Mouse (Mus musculus) cortical plate, adult 2 months (tissue): ENCODE results near the gene Pygo1. TPM values are rescaled to one million over a fixed set of nuclear protein-coding genes. Genes with fewer than 3 reads are reported as not detected.

Experiments used
- H3K27ac ChIP-seq: fragments of 200-500 bp; 2 replicates; pipeline ENCODE4 v1.5.1; 2012; ENCODE audit warnings: low read length, control low read depth, inconsistent platforms; ENCODE audit not compliant: insufficient read depth
- H3K4me1 ChIP-seq: fragments of 200-500 bp; 2 replicates; pipeline ENCODE4 v1.6.1; 2011; ENCODE audit warnings: low read length; ENCODE audit not compliant: control insufficient read depth, insufficient read depth
- H3K4me3 ChIP-seq: fragments of 200-500 bp; 2 replicates; pipeline ENCODE4 v1.5.1; 2011; ENCODE audit warnings: mild to moderate bottlenecking, low read length, control low read depth; ENCODE audit not compliant: insufficient read depth
- CTCF ChIP-seq: fragments of 200-500 bp; IDR thresholded peaks from 2 replicates; pipeline ENCODE4 v1.5.1; 2011; ENCODE audit warnings: mild to moderate bottlenecking, control low read depth, low read length; ENCODE audit not compliant: insufficient read depth; ENCODE audit errors: extremely low read depth
- POLR2A ChIP-seq: fragments of 200-500 bp; IDR thresholded peaks from 2 replicates; pipeline ENCODE4 v1.6.1; 2011; ENCODE audit warnings: mild to moderate bottlenecking, low read length, control low read depth; ENCODE audit not compliant: insufficient read depth; ENCODE audit errors: extremely low read depth
- polyA plus RNA-seq: library from polyadenylated mRNA; depleted of rRNA; stranded (reverse); fragments of >200 nt; gene quantifications from 2 replicates; pipeline ENCODE4 v1.2.3, GENCODE M21; 2012; rRNA removed

Pygo1 gene
- polyA plus RNA-seq = 7.7 and 8.5 TPM in 2 replicates

DNA sequence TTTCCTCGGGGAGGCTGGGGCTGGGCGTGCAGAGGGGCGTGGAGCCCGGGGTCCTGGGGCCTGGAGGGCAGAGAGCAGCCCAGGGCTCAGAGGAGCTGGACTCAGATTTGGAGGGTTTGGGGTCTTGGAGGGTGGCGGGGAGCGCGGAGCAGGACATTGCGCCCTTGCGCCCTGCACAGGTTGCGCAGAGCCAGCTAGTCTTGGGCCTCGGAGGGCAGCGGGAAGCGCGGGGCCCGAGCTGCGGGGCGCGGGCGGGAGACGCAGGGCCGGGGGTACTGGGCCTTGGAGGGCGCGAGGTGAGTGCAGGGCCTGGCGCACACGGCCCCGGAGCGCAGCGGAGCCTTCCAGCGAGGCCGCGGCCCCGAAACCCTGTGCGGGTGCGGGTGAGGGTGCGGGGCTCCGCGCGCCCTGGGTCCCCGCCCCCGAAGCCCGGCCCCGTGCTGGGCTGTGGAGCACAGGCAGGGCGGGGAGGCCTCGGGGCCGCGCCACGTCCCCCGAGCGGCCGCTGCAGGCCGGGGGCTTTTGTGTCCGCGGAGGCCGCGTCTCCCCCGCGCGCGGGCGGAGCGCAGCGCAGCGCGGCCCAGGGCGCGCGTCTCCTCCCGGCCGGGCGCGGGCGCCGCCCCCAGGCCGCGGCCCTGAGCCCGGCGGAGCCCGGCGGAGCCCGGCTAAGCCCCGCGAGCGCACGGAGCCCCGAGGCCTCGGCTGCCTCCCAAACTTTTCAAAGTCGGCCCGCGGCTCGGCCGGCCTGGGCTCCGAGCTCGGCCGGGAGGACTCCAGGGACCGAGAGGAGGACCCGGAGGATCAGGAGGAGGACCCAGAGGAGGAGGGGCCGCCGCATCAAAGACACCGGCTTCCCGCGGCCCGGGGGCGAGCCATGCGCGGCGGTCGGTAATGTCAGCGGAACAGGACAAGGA, at the start of gene Pygo1:
TSS of gene Pygo1 (plus strand) at position 625 of the 914 bp plus-strand sequence.
- TF ChIP-seq CTCF (no peak), POLR2A (no peak)
- Histone ChIP-seq H3K4me3 (peak within 1 kb of the TSS; percentile 88), H3K4me1 (no peaks in the 10 kb centered on the region), H3K27ac (peak within 1 kb of the TSS; percentile 79)

DNA sequence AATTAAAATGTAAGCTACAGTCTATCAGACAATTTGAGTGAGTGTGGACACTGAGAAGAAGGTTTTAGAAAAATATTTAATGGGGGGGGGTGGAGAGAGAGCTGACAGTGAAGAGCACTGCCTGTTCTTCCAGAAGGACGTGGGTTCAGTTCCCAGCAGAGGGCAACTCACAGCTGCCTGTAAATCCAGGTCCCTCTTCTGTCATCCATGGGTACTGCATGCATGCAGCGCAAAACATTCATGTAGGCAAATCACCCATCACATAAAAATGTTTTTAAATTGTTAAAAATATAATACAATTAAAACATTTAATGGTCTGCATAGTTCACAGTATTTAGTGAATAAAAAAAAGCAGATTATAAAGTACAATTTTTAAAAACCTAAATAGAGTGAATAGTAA, 49.6 kb upstream of the Pygo1 start:
- no peak overlapping the region for H3K27ac ChIP-seq
- H3K4me3 ChIP-seq = no peak overlapping the region
- TF ChIP-seq CTCF = 0 out of 2 replicates have a peak, but pooled peaks have one; percentile 8
- no peak for TF ChIP-seq POLR2A
- no peaks in the 10 kb centered on the region for H3K4me1 ChIP-seq

DNA sequence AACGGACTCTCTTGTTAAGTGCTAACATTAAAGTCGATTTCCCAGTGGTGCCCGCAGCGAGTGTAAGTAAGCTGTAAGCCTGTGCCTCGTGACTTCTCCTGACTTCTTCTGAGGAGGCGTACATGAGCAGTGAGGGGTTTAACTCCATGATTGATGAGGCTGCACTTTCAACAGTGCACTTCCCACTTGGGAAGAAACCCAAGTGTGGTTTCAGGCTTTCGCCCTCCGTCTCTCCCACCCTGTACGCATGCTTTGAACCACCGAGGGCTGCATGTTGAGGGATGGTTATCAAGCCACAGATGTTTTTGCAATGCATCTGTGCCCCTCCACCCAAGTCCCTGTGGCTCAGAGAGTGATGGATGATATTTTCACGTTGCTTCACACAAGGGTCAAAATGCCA, 47.5 kb upstream of the Pygo1 start:
- H3K4me1 ChIP-seq = no peaks in the 10 kb centered on the region
- TF ChIP-seq POLR2A (no peak), CTCF (no peak)
- H3K27ac ChIP-seq = no peak overlapping the region
- H3K4me3 ChIP-seq = no peak overlapping the region

DNA sequence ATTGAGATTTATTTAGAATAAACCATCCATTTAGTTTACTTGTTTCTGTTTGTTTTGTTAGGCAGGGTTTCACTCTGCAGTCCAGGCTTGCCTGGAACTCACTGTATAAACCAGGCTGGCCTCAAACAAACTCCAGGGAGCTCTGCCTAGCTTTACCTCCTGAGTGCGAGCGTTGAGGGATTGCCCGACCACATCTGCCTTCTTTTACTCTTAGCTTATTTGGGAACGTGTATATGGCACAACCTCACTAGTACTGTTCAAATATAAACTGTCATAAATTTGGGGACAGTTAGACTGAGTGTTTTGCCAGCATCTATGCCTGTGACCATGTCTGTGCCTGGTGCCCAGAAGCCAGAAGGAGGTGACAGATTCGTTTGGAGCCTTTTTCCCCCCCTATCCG, 46.8 kb upstream of the Pygo1 start:
- TF ChIP-seq CTCF (no peak), POLR2A (no peak)
- Histone ChIP-seq H3K4me3 (no peak overlapping the region), H3K27ac (no peak overlapping the region), H3K4me1 (no peaks in the 10 kb centered on the region; the same call in 1 of the 2 replicates)

DNA sequence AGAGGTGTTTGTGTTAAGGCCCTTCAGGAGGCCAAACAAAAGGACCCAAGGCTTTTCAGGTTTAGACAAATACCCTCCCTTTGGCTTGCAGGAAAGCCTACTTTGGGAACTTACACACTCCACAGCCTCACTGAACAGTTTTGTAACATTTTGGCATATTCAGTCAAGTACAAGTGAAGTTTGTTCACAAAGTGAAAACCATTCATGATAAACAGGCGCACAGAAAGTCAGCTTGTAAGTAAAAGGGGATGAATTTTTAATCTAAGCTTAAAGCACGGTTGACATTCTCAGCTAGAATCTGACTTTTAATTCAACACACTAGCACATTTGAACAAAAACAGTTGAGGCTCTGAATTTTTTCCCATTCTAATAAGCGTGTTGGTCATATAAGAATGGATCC, 45.8 kb upstream of the Pygo1 start:
- Histone ChIP-seq H3K4me3 (no peak overlapping the region), H3K27ac (no peak overlapping the region), H3K4me1 (peaks cover 2% of the 10 kb centered on the region; the same call in 1 of the 2 replicates)
- no peak for TF ChIP-seq POLR2A
- no peak for TF ChIP-seq CTCF

DNA sequence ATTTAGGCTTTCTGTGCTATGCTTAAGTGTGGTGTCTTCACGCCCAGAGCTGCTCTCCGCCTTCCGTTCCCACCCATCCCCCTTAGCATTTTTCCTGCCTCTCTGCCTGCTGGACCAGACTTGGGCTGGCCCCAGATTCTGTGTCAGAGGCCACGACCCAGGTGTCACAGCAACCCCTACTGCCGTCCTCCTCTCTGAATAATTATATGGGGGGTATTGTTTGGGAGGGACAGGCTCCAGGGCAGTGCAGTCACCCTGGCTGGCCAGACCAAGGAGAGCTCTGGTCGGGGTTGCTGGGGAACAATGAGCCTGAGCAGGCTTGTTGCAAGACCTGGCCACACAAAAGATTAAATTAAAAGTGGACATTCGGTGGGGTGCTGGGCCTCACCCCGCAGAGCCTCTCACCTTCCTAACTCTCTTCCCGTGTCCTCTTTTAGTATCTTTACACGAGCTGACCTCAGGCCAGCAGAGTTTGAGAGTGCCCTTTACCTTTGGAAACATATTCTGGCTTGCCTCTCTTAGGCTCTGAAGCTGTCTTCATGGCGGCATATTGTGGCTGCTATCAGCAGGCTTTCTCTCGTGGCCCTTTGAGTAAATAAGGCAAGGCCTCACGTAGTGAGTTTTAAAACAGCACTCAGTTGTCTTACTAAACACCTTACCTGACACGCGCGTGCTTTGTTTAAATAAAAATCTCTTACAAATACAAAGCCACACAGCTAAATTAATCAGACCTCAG, 45.1 kb upstream of the Pygo1 start:
- no peak overlapping the region for H3K4me3 ChIP-seq
- peaks cover 2% of the 10 kb centered on the region; the same call in 1 of the 2 replicates for H3K4me1 ChIP-seq
- no peak overlapping the region for H3K27ac ChIP-seq
- TF ChIP-seq CTCF (no peak), POLR2A (no peak)

DNA sequence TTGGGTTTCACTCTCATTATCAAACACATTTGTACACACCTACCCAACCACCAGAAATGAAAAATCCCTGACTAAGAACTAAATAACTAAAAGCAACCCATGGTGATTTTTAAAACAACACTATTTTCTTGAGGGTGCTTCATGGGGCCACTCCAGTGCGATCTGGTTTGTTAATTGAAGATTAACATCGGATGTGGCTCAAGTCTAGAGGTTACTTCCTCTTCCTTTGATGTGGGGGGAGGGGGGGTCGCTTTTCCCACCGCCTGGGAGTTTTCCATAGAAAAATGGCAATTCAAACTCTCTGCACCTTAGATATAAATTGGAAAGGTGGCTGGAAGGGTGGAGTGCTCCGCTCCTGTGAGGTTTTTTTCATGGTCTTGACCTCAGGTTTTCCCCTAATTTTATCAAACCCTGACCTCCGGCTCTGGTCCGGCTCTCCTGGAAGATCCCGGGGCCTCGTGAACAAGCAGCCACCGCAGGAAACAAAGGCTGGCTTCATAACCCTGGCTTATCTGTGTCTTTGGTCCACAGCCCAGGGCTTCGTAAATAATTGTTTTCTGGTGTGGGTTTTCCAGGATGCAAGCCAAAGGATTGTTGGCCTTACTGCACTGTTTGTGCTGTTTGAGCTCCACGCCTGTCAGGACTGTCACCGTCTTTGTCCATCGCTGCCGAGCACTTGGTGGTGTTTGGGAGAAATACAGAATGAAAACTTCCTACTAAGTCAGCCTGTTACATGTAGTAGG, 44.2 kb upstream of the Pygo1 start:
- TF ChIP-seq CTCF (no peak), POLR2A (no peak)
- Histone ChIP-seq H3K4me1 (peaks cover 2% of the 10 kb centered on the region; the same call in 1 of the 2 replicates), H3K27ac (0 out of 2 replicates have a peak overlapping the region, but pooled peaks have one; percentile 25), H3K4me3 (no peak overlapping the region)

DNA sequence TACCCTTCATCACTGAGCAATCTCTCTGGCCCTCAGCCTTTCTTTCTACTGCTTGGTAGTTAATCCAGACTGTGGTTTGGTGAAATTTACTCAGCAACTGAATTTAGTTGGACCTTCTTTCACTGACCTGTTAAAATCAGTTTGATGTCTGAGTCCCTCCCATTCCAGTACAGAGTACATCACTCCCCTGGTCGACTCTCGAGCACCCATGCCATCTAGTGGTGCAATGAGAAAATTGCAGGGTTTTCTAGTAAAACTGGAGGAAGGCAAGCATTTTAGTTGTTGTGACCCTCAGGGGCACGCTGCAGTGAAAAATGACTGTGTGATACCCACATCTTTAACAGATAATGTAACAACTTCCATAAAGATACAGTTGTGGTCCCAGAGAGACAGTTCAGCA, 41.5 kb upstream of the Pygo1 start:
- H3K27ac ChIP-seq = no peak overlapping the region
- peaks cover 2% of the 10 kb centered on the region; the same call in 1 of the 2 replicates for H3K4me1 ChIP-seq
- H3K4me3 ChIP-seq = no peak overlapping the region
- TF ChIP-seq POLR2A (no peak), CTCF (peak; percentile 90)

DNA sequence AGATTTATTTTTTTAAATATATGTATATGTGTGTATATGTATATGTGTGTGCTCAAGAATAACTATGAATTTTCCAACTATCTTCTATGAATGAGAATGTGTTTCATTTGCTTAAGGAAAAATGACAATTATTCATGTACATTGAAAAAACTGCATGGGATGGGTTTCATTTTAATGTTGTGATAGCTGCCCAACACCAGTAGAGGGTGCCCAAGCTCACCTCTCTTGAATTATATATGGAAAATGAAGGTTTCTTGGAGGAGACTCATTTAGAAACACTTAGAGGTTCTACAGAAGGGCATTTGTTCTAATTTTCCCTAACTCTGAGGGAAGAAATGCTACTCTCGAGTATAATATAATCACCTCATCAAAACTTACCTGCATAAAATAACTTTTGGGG, 35.7 kb upstream of the Pygo1 start:
- Histone ChIP-seq H3K4me3 (no peak overlapping the region), H3K27ac (no peak overlapping the region), H3K4me1 (no peaks in the 10 kb centered on the region)
- TF ChIP-seq POLR2A (no peak), CTCF (peak; percentile 29; the same call in 1 of the 2 replicates)
